Mouse (Mus musculus) induced T-regulatory cell, adult 2 months (primary cell): ENCODE data around the gene Pmf1.

Experiments
- DNase-seq: peaks from one replicate; pipeline ENCODE4 v3.0.0-alpha.2; 2012; ENCODE audit warnings: low read depth

Pmf1 gene

GRCm38 (mm10) chr3:88409741-88410644 lies at the start of gene Pmf1:
Gene Pmf1, minus strand, starts transcription at chr3:88410331.
- DNase-seq: peak; percentile 96

GRCm38 (mm10) chr3:88458778-88459219 lies 48.7 kb upstream of the Pmf1 start:
- DNase-seq: no peak

GRCm38 (mm10) chr3:88456746-88457532 lies 46.8 kb upstream of the Pmf1 start:
- peak; percentile 73 for DNase-seq

GRCm38 (mm10) chr3:88456313-88456712 lies 46.2 kb upstream of the Pmf1 start:
- DNase-seq: no peak

- no peak for DNase-seq
Observed at GRCm38 (mm10) chr3:88455588-88456264, 45.6 kb upstream of the Pmf1 start.

GRCm38 (mm10) chr3:88454762-88455587 lies 44.8 kb upstream of the Pmf1 start:
- peak; percentile 60 for DNase-seq

- peak; percentile 83 for DNase-seq
Observed at GRCm38 (mm10) chr3:88453986-88454385, 43.9 kb upstream of the Pmf1 start.

GRCm38 (mm10) chr3:88453369-88453768 lies 43.2 kb upstream of the Pmf1 start:
- peak; percentile 81 for DNase-seq

GRCm38 (mm10) chr3:88452716-88453115 lies 42.6 kb upstream of the Pmf1 start:
- no peak for DNase-seq

GRCm38 (mm10) chr3:88452246-88452645 lies 42.1 kb upstream of the Pmf1 start:
- peak; percentile 63 for DNase-seq

- no peak for DNase-seq
Observed at GRCm38 (mm10) chr3:88450379-88451131, 40.4 kb upstream of the Pmf1 start.

- no peak for DNase-seq
Observed at GRCm38 (mm10) chr3:88449395-88450023, 39.4 kb upstream of the Pmf1 start.

- no peak for DNase-seq
Observed at GRCm38 (mm10) chr3:88448443-88448842, 38.3 kb upstream of the Pmf1 start.

GRCm38 (mm10) chr3:88447676-88448183 lies 37.6 kb upstream of the Pmf1 start:
- no peak for DNase-seq

- no peak for DNase-seq
Observed at GRCm38 (mm10) chr3:88446471-88447123, 36.5 kb upstream of the Pmf1 start.

GRCm38 (mm10) chr3:88442888-88443287 lies 32.8 kb upstream of the Pmf1 start:
- no peak for DNase-seq

- DNase-seq: no peak
Observed at GRCm38 (mm10) chr3:88442488-88442887, 32.4 kb upstream of the Pmf1 start.

- DNase-seq: peak; percentile 76
Observed at GRCm38 (mm10) chr3:88440500-88441381, 30.6 kb upstream of the Pmf1 start.
